Mouse (Mus musculus) T-helper 17 cell (primary cell): Measurements from ENCODE around the gene Snrpf.

Experiments used
- in situ Hi-C, 2 experiments: fragments of 300-600 bp; cut with MboI, MseI; formaldehyde crosslinking; loops; 1 replicate in 1 of 2; 2 replicates in 1 of 2; pipeline ENCODE4 v1.15.1; 2025; ENCODE audit warnings: high pct_unique_total_duplicates in 2 of 2

The Snrpf gene

GRCm38 (mm10) chr10:93538818-93539217, 50.7 kb downstream of the Snrpf start:
- in situ Hi-C loops: no loop called here

- in situ Hi-C loops: no loop called here
These were observed 51.2 kb downstream of the Snrpf start for GRCm38 (mm10) chr10:93538287-93538686.
